Mouse (Mus musculus) ES-Bruce4 (cell line): Measurements from ENCODE around the gene Ibsp. TPM values are rescaled to one million over a fixed set of nuclear protein-coding genes. Genes with fewer than 3 reads are reported as not detected.

ENCODE experiments used
- H3K27ac ChIP-seq: 2 replicates; pipeline ENCODE4 v1.5.1; 2012; ENCODE audit warnings: low read length, inconsistent platforms; ENCODE audit not compliant: insufficient read depth
- H3K27me3 ChIP-seq: 2 replicates; pipeline ENCODE4 v1.6.1; 2012; ENCODE audit warnings: mild to moderate bottlenecking, low read length, inconsistent platforms; ENCODE audit not compliant: control insufficient read depth, poor library complexity, insufficient read depth, severe bottlenecking
- H3K36me3 ChIP-seq: 2 replicates; pipeline ENCODE4 v1.6.1; 2012; ENCODE audit warnings: inconsistent platforms, mild to moderate bottlenecking, low read length, moderate library complexity; ENCODE audit not compliant: control insufficient read depth, poor library complexity, insufficient read depth, severe bottlenecking
- H3K4me1 ChIP-seq: one replicate; pipeline ENCODE4 v1.8.1; 2011; ENCODE audit warnings: low read length; ENCODE audit not compliant: control insufficient read depth, insufficient read depth
- H3K4me3 ChIP-seq: 2 replicates; pipeline ENCODE4 v1.5.1; 2011; ENCODE audit warnings: low read depth, mild to moderate bottlenecking, low read length
- H3K9ac ChIP-seq: 2 replicates; pipeline ENCODE4 v1.6.1; 2012; ENCODE audit warnings: low read depth, mild to moderate bottlenecking, inconsistent platforms; ENCODE audit not compliant: poor library complexity, severe bottlenecking
- H3K9me3 ChIP-seq: replicated peaks from 2 replicates; pipeline ENCODE4 v1.6.1; 2012; ENCODE audit warnings: mild to moderate bottlenecking, low read length, inconsistent platforms; ENCODE audit not compliant: control insufficient read depth, poor library complexity, insufficient read depth, severe bottlenecking
- CTCF ChIP-seq: IDR thresholded peaks from one replicate; pipeline ENCODE4 v1.8.1; 2011; ENCODE audit warnings: low read depth, low read length
- EP300 ChIP-seq: IDR thresholded peaks from 2 replicates; pipeline ENCODE4 v1.6.1; 2011; ENCODE audit warnings: low read depth, low read length; ENCODE audit not compliant: insufficient read depth
- POLR2A ChIP-seq: IDR thresholded peaks from one replicate; pipeline ENCODE4 v1.8.1; 2011; ENCODE audit warnings: low read length; ENCODE audit not compliant: insufficient read depth
- polyA plus RNA-seq: library from polyadenylated mRNA; stranded (reverse); fragments of >200 nt; gene quantifications from 2 replicates; pipeline ENCODE4 v1.2.4, GENCODE M21; 2011; ENCODE audit warnings: low read depth; ENCODE audit not compliant: missing spikeins, insufficient read depth, insufficient read length

Ibsp gene
- polyA plus RNA-seq, 1 experiment = not detected

DNA sequence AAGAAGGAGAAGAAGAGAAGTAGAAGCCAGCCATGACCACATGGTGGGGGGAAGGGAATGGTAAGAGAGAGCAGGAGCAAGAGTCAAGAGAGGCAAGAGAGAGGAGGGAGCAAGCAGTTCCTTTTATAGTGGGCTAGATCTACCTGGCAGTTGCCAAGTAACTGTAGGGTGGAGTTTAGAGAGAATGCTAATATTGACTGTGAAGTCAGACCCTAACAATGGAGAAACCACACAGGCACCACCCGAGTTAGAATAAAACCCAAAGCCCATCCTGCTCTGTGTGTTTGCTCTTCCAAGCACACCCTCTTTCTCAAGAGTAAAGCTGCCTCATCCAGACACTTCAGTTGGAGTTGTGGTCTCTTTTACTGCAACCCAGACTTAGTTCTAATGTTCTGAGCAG, 15.1 kb downstream of the Ibsp start:
- no peaks in the 10 kb centered on the region; the same call in 1 of the 2 replicates for H3K9me3 ChIP-seq
- no peak overlapping the region for H3K4me3 ChIP-seq
- H3K36me3 ChIP-seq = no peaks in the 10 kb centered on the region
- H3K27ac ChIP-seq = no peak overlapping the region
- H3K27me3 ChIP-seq = no peaks in the 10 kb centered on the region
- H3K4me1 ChIP-seq = no peaks in the 10 kb centered on the region
- TF ChIP-seq EP300 (no peak), CTCF (no peak), POLR2A (no peak)
- H3K9ac ChIP-seq = no peak overlapping the region

DNA sequence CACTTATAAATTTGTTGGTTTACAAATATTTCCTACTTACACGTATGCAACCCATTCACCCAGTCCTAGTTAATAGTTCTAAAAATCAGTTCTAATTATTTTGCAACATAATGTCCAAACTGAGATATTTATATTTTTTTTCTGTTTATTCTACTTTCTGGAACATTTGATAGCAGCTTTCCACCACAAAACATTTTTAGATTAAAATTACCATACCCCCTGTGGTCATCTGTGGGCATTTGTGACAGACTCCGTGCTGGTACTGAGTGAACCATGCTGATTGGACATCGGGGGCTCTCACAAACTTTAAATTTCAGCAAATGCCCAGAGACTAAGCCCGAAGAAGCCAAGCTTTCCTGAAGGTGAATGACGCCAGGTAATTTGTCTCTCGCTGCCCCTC, 26.1 kb downstream of the Ibsp start, which contains the start of gene Mepe:
TSS of gene Mepe (plus strand) at position 301 of the 400 bp plus-strand sequence.
- Histone ChIP-seq H3K27ac (no peak within 1 kb of the TSS), H3K36me3 (no peaks in the 10 kb centered on the region), H3K9ac (no peak within 1 kb of the TSS), H3K4me3 (no peak within 1 kb of the TSS), H3K4me1 (no peaks in the 10 kb centered on the region), H3K27me3 (no peaks in the 10 kb centered on the region), H3K9me3 (no peaks in the 10 kb centered on the region)
- TF ChIP-seq EP300 = no peak
- TF ChIP-seq CTCF = no peak
- no peak for TF ChIP-seq POLR2A

DNA sequence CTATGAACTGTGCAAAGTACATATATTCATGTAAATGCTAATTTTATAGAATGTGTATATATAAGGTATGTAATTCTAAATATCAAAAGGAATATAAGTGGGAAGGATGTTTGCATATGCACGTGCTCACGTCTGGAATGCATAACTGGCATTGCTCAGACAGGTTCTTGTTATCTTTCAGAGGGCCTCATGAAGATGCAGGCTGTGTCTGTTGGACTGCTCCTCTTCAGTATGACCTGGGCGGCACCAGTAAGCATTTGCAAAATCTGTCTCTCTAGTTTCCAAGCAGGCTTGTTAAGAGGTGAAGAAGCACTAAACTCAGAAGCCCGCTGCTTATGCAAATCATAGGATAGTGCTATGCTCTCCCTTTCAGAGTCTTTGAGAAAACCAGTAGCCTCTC, 27.9 kb downstream of the Ibsp start:
- H3K9me3 ChIP-seq = no peaks in the 10 kb centered on the region
- H3K36me3 ChIP-seq = no peaks in the 10 kb centered on the region
- no peak for TF ChIP-seq CTCF
- no peak for TF ChIP-seq POLR2A
- no peak for TF ChIP-seq EP300
- H3K4me3 ChIP-seq = no peak overlapping the region
- no peak overlapping the region for H3K9ac ChIP-seq
- no peak overlapping the region for H3K27ac ChIP-seq
- no peaks in the 10 kb centered on the region for H3K4me1 ChIP-seq
- H3K27me3 ChIP-seq = no peaks in the 10 kb centered on the region

DNA sequence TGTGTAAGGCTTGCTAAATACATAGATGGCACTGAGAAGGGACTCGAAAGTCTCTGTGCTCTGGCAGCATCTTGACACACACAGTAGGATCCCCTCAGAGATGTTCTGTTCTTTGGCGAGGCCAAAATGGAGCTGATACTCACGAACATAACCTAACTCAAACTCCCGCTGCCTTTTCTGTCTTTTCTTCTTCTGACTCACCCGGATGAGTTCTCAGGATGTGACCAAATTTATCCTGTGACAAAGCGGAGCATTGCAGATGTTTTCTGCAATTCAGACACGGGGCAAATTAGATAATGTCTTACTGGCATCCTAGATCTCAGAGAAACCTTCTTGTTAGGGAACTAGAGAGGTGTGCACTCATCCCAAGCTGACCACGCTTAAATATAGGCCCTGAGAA, 28.4 kb downstream of the Ibsp start:
- no peaks in the 10 kb centered on the region for H3K36me3 ChIP-seq
- no peaks in the 10 kb centered on the region for H3K27me3 ChIP-seq
- TF ChIP-seq POLR2A (no peak), CTCF (no peak), EP300 (no peak)
- H3K4me1 ChIP-seq = no peaks in the 10 kb centered on the region
- H3K9ac ChIP-seq = no peak overlapping the region
- no peak overlapping the region for H3K4me3 ChIP-seq
- no peaks in the 10 kb centered on the region for H3K9me3 ChIP-seq
- no peak overlapping the region for H3K27ac ChIP-seq

DNA sequence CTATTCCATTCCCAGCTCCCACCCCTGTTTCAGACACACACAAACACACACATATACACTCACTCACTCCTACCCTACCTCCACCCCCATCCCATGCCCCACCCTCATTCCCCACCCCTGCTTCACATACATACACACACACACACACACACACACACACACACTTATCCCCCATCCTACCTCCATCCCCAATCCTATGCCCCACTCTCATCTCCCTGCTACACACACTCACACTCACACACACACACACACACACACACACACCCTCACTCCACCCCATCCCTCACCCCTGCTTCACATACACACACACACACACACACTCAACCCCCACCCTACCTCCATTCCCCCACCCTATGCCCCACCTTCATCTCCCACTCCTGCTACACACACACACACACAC, 28.9 kb downstream of the Ibsp start:
- no peak overlapping the region for H3K27ac ChIP-seq
- H3K9ac ChIP-seq = no peak overlapping the region
- H3K27me3 ChIP-seq = no peaks in the 10 kb centered on the region
- no peak for TF ChIP-seq EP300
- no peak for TF ChIP-seq CTCF
- no peak for TF ChIP-seq POLR2A
- no peak overlapping the region for H3K4me3 ChIP-seq
- no peaks in the 10 kb centered on the region for H3K9me3 ChIP-seq
- H3K36me3 ChIP-seq = no peaks in the 10 kb centered on the region
- H3K4me1 ChIP-seq = no peaks in the 10 kb centered on the region

DNA sequence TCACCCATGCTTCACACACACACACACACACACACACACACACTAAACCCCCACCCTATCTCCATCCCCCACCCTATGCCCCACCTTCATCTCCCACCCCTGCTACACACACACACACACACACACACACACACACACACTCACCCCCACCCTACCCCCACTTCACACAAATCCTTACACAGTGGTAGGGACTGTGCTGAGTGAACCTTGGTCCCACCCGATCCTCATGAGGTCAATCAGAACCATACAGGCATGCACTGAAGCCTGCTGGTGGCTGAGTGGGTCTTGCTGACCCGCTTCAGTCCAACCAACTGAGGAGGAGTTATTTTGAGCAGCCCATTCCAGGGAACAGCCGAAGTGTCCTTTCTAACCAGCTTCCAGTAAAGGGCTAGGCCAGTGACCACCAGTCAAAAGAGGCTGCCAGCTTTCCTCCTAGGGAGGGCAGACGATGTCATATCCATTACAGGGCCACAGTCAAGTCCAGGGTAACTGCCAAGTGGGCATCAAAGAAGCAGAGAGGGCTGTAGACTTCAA, 29.4 kb downstream of the Ibsp start:
- no peak for TF ChIP-seq POLR2A
- Histone ChIP-seq H3K9me3 (no peaks in the 10 kb centered on the region), H3K36me3 (no peaks in the 10 kb centered on the region), H3K27ac (no peak overlapping the region), H3K27me3 (no peaks in the 10 kb centered on the region), H3K9ac (no peak overlapping the region), H3K4me3 (no peak overlapping the region), H3K4me1 (no peaks in the 10 kb centered on the region)
